Mouse (Mus musculus) olfactory bulb, adult 2 months (tissue): Measurements from ENCODE around the gene Arid3b. TPM values are rescaled to one million over a fixed set of nuclear protein-coding genes. Genes with fewer than 3 reads are reported as not detected.

ENCODE experiments used
- H3K27ac ChIP-seq: fragments of 200-500 bp; 2 replicates; pipeline ENCODE4 v1.5.1; 2012; ENCODE audit warnings: low read depth, low read length; ENCODE audit not compliant: insufficient read depth
- H3K4me1 ChIP-seq: fragments of 200-500 bp; 2 replicates; pipeline ENCODE4 v1.6.1; 2012; ENCODE audit warnings: low read length; ENCODE audit not compliant: control insufficient read depth, insufficient read depth
- H3K4me3 ChIP-seq: fragments of 200-500 bp; 2 replicates; pipeline ENCODE4 v1.5.1; 2012; ENCODE audit warnings: mild to moderate bottlenecking, low read depth, low read length, moderate library complexity; ENCODE audit not compliant: insufficient read depth
- CTCF ChIP-seq: fragments of 200-500 bp; IDR thresholded peaks from 2 replicates; pipeline ENCODE4 v1.5.1; 2012; ENCODE audit warnings: low read depth, mild to moderate bottlenecking, low read length, moderate library complexity; ENCODE audit not compliant: insufficient read depth
- POLR2A ChIP-seq: fragments of 200-500 bp; IDR thresholded peaks from 2 replicates; pipeline ENCODE4 v1.6.1; 2012; ENCODE audit warnings: mild to moderate bottlenecking, low read depth, low read length, moderate library complexity; ENCODE audit not compliant: insufficient read depth
- WGBS: fragments of 180-500 bp; shearing (Covaris S2); methylation state at CpG from one replicate; pipeline ENCODE4 v1.1.7; 2018; 5-methylcytosine and 5-hydroxymethylcytosine counted together
- polyA plus RNA-seq: library from polyadenylated mRNA; stranded (reverse); fragments of >200 nt; gene quantifications from 2 replicates; pipeline ENCODE4 v1.2.4, GENCODE M21; 2012; ENCODE audit warnings: low replicate concordance; ENCODE audit not compliant: missing spikeins, insufficient read depth, insufficient read length

Arid3b gene
- polyA plus RNA-seq, 1 experiment = not detected

DNA sequence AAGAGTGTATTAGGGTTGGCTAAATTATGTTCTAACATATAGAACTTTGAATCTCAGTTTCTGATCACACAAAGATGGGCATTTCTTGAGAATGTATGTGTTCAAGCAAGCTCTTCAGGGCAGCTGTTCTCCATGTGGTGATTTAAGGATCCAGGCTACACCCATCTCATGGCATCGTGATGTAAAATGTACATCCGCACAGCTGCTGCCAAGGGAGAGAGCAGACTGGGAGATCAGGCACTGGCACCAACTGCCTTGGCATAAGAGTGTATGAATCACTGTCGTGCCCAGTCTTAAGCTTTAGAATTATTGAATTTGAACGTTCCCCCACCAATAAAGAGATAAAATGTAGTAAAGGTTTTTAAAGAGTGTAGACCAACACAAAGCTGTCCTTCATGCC lies 30.6 kb upstream of the Arid3b start:
- TF ChIP-seq POLR2A (no peak), CTCF (no peak)
- Histone ChIP-seq H3K27ac (no peak overlapping the region), H3K4me3 (no peak overlapping the region), H3K4me1 (no peaks in the 10 kb centered on the region)
- 42% methylated on average over 4 of the region's 4 CpGs for WGBS

DNA sequence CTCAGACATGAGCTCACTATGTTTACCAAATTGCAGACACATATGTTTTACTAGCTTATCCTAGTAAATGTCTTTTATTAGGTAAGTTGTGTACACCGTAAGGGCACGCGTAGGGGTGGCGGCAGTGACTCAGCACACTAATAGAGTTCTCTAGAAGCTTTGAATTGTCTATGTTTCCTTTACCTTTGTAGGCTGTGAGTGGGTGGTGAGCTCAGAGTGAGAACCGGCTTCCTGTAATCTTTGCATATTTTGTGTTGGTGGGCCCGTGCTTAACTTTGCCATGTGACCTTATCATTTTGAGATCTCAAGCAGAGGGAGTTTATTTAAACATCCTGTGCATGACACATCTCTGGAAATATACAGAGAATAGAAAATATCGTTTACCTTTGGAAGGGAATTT lies 29.9 kb upstream of the Arid3b start:
- TF ChIP-seq CTCF (no peak), POLR2A (no peak)
- Histone ChIP-seq H3K4me1 (no peaks in the 10 kb centered on the region), H3K27ac (no peak overlapping the region), H3K4me3 (no peak overlapping the region)
- WGBS = 53% methylated on average over 7 of the region's 7 CpGs

DNA sequence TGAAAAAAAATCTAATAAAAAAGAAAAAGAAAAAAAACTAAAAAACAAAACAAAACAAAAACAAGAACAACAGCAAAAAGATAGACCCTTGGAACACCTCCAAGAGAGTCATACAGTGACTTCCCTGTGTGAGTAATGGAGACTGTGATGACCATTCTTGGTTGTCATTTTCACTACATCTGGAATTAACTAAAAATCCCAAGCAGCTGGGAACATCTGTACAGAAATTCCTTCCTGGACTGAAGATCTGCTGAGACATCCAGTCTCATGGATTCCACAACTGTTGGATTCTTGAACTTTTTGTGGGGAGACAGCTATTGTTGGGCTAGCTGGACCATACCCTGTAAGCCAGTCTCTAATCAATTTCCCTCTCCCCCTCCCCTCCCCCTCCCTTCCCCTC lies 27.7 kb upstream of the Arid3b start:
- TF ChIP-seq POLR2A = no peak
- Histone ChIP-seq H3K27ac (no peak overlapping the region), H3K4me3 (no peak overlapping the region), H3K4me1 (no peaks in the 10 kb centered on the region)

DNA sequence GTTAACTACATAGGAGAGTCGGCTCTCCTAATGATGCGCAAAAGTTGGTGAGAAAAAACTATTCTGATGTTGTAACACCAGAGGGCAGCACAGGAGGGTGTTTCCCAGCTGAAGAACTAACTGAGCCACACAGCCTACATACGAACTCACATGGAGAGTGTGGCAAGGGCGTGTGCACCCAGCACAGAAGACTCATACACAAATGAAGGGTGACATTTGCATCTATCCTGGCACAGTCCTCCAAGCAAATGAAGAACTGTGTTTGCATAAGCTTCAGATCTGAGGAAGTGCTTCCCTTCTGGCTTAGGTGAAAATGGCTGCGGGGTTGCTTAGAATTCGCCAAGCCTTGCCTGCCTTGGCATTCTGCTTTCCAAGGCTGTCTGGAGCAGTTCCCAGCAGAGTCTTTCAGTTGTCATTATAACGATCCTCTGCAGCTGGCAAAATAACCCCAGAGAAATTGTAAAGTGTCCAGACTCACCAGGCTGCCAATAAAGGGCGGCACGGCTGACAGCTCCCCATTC lies 25.4 kb upstream of the Arid3b start:
- H3K27ac ChIP-seq = no peak overlapping the region
- no peaks in the 10 kb centered on the region for H3K4me1 ChIP-seq
- WGBS = 8% methylated on average over 9 of the region's 9 CpGs
- TF ChIP-seq CTCF (no peak; the same call in 1 of the 2 replicates), POLR2A (no peak)
- H3K4me3 ChIP-seq = no peak overlapping the region

DNA sequence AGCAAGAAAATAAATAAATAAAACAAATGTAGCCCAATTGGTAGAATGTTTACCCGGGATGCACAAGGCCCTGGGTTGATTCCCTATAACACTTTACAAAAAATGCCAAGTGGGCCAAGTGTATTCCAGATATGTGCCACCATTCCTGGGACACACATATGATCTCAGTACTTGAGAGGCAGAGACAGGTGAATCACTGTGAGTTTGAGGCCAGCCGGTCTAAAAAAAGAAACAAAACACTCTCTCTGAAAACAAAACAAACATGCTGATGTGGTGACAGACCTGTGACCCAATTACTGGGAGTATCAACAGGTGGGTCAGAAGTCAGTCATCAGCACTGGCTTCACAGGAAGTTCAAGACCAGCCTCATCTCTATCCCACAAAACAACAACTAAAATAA lies 19.9 kb upstream of the Arid3b start:
- no peak for TF ChIP-seq POLR2A
- TF ChIP-seq CTCF = no peak
- no peak overlapping the region for H3K4me3 ChIP-seq
- no peak overlapping the region for H3K27ac ChIP-seq
- 84% methylated on average over 2 of the region's 2 CpGs for WGBS
- H3K4me1 ChIP-seq = no peaks in the 10 kb centered on the region

DNA sequence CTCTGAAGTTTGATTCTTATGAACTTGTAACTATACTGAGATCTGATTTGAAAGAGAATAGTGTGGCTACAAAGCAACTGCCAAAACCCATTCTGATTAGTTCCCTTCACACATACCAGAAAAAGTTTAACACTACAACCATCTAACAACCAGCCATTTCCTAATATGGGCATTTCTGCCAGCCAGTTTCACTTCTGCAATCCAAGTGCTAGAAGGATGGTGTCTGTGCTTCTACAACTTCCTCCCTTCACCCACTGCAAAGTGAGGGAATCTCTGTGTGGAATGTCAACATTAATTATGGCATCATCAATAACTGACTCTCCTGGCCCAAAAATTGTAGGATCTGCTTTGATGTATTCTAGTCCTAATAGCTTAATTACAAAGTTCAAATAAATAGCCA lies 17.7 kb upstream of the Arid3b start:
- Histone ChIP-seq H3K4me3 (no peak overlapping the region), H3K27ac (no peak overlapping the region), H3K4me1 (no peaks in the 10 kb centered on the region)
- no peak for TF ChIP-seq POLR2A
- TF ChIP-seq CTCF = no peak

DNA sequence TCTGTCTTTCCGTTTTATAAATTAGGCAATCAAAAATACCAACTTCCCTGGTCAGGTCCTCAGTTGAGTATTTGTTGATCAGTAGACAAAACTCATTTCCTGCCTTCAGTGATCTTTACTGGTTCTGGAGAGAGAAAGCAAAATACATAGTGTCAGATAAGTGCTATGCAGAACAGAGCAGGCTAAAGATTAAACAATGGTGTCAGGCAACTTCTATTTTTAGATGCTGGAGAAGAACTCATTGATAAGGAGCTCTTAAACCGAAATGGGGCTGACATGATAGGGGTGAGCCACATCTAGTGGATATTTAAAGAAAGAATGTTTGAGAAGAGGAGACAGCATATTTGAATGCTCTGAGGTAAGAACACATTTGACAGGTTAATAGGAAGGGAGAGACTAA lies 2.4 kb upstream of the Arid3b start:
- no peak for TF ChIP-seq POLR2A
- no peak for TF ChIP-seq CTCF
- peaks cover under 1% of the 10 kb centered on the region; the same call in 1 of the 2 replicates for H3K4me1 ChIP-seq
- no peak overlapping the region for H3K27ac ChIP-seq
- WGBS = 80% methylated on average over 2 of the region's 2 CpGs
- H3K4me3 ChIP-seq = no peak overlapping the region

DNA sequence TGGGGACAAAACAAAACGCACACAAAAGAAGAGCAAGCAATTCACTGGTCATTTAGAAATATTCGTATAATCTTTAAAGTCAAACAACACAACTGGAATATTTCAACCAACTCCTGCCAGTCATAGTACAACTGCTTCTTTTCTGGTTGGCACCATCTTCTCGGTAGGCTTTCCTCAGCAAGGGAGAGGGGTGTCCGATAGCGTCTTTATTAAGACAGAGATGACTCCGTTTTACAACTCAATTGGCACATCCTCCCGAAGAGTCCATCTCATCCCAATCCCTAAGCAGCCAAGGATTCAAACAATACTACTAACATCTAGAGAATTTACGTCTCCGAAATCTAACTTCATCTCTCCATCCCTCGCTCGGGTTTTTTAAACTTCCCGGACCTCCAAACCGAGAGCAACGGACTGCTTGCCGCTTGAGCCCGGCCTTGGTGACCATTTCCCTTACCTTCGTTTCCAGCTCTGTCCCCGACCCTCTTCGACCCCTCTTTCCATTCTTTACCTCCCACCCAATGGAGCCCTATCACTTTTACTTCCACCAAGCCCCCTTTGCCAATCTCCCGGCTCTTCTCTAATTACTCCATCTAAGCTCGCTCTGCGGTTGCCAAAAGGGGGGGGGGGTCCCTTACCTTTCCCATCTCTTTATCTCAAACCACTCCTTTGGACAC lies 615 bp downstream of the Arid3b start:
- Histone ChIP-seq H3K4me3 (peak overlapping the region; percentile 93), H3K4me1 (peaks cover 17% of the 10 kb centered on the region), H3K27ac (peak overlapping the region; percentile 62; the same call in 1 of the 2 replicates)
- 2% methylated on average over 22 of the region's 22 CpGs for WGBS
- no peak for TF ChIP-seq CTCF
- no peak for TF ChIP-seq POLR2A

DNA sequence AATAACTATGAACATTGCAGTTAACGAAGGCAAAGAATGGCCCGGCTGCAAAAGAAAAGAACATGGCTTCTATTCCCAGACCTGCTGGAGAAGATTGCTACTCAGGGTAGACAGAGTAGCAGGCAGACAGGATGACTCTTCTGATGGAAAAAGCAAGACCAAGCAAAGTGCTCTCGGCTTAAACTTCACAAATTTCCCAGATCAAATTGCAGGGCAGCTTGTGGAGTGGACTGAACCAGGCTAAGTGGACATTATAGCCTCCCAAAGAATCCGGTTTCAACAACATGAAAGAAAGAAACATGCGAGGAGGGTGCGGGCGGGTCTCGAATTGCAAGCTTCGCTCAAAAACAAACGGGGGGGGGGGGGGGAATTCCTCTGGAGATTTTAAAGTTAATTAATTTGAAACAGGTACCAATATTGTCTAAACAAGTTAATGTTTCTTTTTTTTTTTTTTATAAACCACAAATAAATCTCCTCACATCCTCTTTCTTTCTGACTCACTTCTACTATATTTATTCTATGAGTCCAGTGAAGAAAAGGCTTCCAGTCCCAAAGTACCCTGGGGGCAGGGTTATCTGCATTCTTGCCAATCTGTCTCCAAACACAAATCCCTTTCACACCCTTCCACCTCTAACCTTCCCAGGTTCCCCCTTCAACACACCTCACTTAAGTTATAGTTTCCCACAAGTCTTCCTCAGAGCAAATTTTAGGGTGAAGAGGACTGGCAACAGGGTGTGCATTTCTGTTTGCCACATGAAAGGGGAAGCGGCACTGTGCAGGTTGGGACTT lies 1.8 kb downstream of the Arid3b start:
- 35% methylated on average over 11 of the region's 11 CpGs for WGBS
- 0 out of 2 replicates have a peak overlapping the region, but pooled peaks have one; percentile 67 for H3K27ac ChIP-seq
- no peak overlapping the region for H3K4me3 ChIP-seq
- H3K4me1 ChIP-seq = peaks cover 20% of the 10 kb centered on the region
- TF ChIP-seq CTCF (no peak), POLR2A (no peak)
